Mouse (Mus musculus) CH12.LX (cell line): Measurements from ENCODE around the gene Acvr1c. TPM values are rescaled to one million over a fixed set of nuclear protein-coding genes. Genes with fewer than 3 reads are reported as not detected.
A peak's percentile ranks its signal among the peaks of the same experiment; 100 is the strongest.

Experiments used
- DNase-seq: peaks from one replicate; pipeline ENCODE4 v3.0.0-alpha.2; 2013; ENCODE audit errors: extremely low read depth
- H3K27ac ChIP-seq: 2 replicates; pipeline ENCODE4 v1.5.1; 2012; ENCODE audit warnings: low read depth, mild to moderate bottlenecking, control low read depth, moderate library complexity; ENCODE audit not compliant: insufficient read depth
- H3K27me3 ChIP-seq: replicated peaks from 2 replicates; pipeline ENCODE3; 2012; ENCODE audit warnings: inconsistent platforms
- H3K36me3 ChIP-seq, 2 experiments: replicated peaks in 1 of 2; 2 replicates each; pipeline versions ENCODE3 to v1.6.1; 2012; ENCODE audit warnings: inconsistent platforms in 1 of 2, low read length in 1 of 2, mild to moderate bottlenecking in 1 of 2, mixed read lengths in 1 of 2, moderate library complexity in 1 of 2; ENCODE audit not compliant: control insufficient read depth in 1 of 2, insufficient read depth in 1 of 2
- H3K4me1 ChIP-seq, 2 experiments: 2 replicates each; pipeline ENCODE4 v1.6.1; 2012; ENCODE audit warnings: inconsistent platforms in 1 of 2, moderate library complexity in 1 of 2; ENCODE audit not compliant: insufficient read depth in 2 of 2, control insufficient read depth in 1 of 2
- H3K4me2 ChIP-seq: 2 replicates; pipeline ENCODE4 v1.6.1; 2012; ENCODE audit warnings: low read depth, mild to moderate bottlenecking, control low read depth; ENCODE audit not compliant: poor library complexity, insufficient read depth, severe bottlenecking
- H3K4me3 ChIP-seq, 3 experiments: fragments of 150-350 bp in 1 of 3; sonication (generic) in 1 of 3; replicated peaks in 1 of 3; 2 replicates each; pipeline versions ENCODE3 to v1.5.1; 2011 to 2012; ENCODE audit warnings: low read depth in 2 of 3, low read length in 2 of 3, mild to moderate bottlenecking in 2 of 3, moderate library complexity in 2 of 3, control low read depth in 1 of 3, improper control_type of control experiment in 1 of 3, inconsistent platforms in 1 of 3, mixed read lengths in 1 of 3; ENCODE audit not compliant: poor library complexity in 1 of 3
- H3K79me2 ChIP-seq: replicated peaks from 2 replicates; pipeline ENCODE4 v1.6.1; 2012; ENCODE audit warnings: mild to moderate bottlenecking, moderate library complexity; ENCODE audit not compliant: control insufficient read depth, poor library complexity, insufficient read depth, severe bottlenecking; ENCODE audit errors: extremely low read depth
- H3K9ac ChIP-seq: 2 replicates; pipeline ENCODE4 v1.6.1; 2012; ENCODE audit warnings: low read depth, mild to moderate bottlenecking, control low read depth, moderate library complexity; ENCODE audit not compliant: insufficient read depth
- H3K9me3 ChIP-seq: replicated peaks from 2 replicates; pipeline ENCODE3; 2012; ENCODE audit warnings: low read length, inconsistent platforms, mixed read lengths
- BHLHE40 ChIP-seq: IDR thresholded peaks from 2 replicates; pipeline ENCODE4 v1.6.1; 2011; ENCODE audit warnings: mild to moderate bottlenecking, low read depth, low read length, improper control_type of control experiment
- CTCF ChIP-seq, 2 experiments: IDR thresholded peaks in 1 of 2; conservative IDR thresholded peaks in 1 of 2; 2 replicates each; pipeline ENCODE4 v1.5.1; 2011 to 2012; ENCODE audit warnings: low read depth in 2 of 2, low read length in 2 of 2, improper control_type of control experiment in 1 of 2, inconsistent platforms in 1 of 2, mild to moderate bottlenecking in 1 of 2, moderate library complexity in 1 of 2
- E2F4 ChIP-seq: IDR thresholded peaks from 2 replicates; pipeline ENCODE4 v1.6.1; 2011; ENCODE audit warnings: low read depth, low read length, improper control_type of control experiment; ENCODE audit not compliant: insufficient replicate concordance
- ELF1 ChIP-seq: IDR thresholded peaks from 2 replicates; pipeline ENCODE4 v1.6.1; 2014; ENCODE audit warnings: low read depth, mild to moderate bottlenecking, inconsistent platforms, low read length, improper control_type of control experiment
- EP300 ChIP-seq: IDR thresholded peaks from 2 replicates; pipeline ENCODE4 v1.6.1; 2011; ENCODE audit warnings: low read length, improper control_type of control experiment
- ETS1 ChIP-seq: conservative IDR thresholded peaks from 2 replicates; pipeline ENCODE4 v1.6.1; 2012; ENCODE audit warnings: low read depth, mild to moderate bottlenecking, inconsistent platforms, low read length, improper control_type of control experiment, moderate library complexity
- IRF4 ChIP-seq: IDR thresholded peaks from 2 replicates; pipeline ENCODE4 v1.6.1; 2014; ENCODE audit warnings: low read depth, mild to moderate bottlenecking, inconsistent platforms, low read length, improper control_type of control experiment
- JUN ChIP-seq: IDR thresholded peaks from 2 replicates; pipeline ENCODE4 v1.6.1; 2011; ENCODE audit warnings: low read depth, mild to moderate bottlenecking, low read length, improper control_type of control experiment, moderate library complexity; ENCODE audit not compliant: insufficient read depth
- JUND ChIP-seq: conservative IDR thresholded peaks from 2 replicates; pipeline ENCODE4 v1.6.1; 2011; ENCODE audit warnings: low read depth, low read length, improper control_type of control experiment
- KAT2A ChIP-seq: IDR thresholded peaks from 2 replicates; pipeline ENCODE4 v1.6.1; 2012; ENCODE audit warnings: low read length, improper control_type of control experiment, inconsistent platforms; ENCODE audit not compliant: insufficient replicate concordance
- MAZ ChIP-seq: IDR thresholded peaks from 2 replicates; pipeline ENCODE4 v1.6.1; 2012; ENCODE audit warnings: low read depth, mild to moderate bottlenecking, inconsistent platforms, low read length, improper control_type of control experiment, moderate library complexity
- MEF2A ChIP-seq: IDR thresholded peaks from 2 replicates; pipeline ENCODE4 v1.6.1; 2014; ENCODE audit warnings: low read depth, mild to moderate bottlenecking, inconsistent platforms, low read length, improper control_type of control experiment, borderline replicate concordance
- MXI1 ChIP-seq: IDR thresholded peaks from 2 replicates; pipeline ENCODE4 v1.6.1; 2011; ENCODE audit warnings: mild to moderate bottlenecking, low read depth, low read length, improper control_type of control experiment
- MYC ChIP-seq: IDR thresholded peaks from 2 replicates; pipeline ENCODE4 v1.6.1; 2011; ENCODE audit warnings: low read depth, mild to moderate bottlenecking, improper control_type of control experiment, low read length
- NELFE ChIP-seq: IDR thresholded peaks from 2 replicates; pipeline ENCODE4 v1.6.1; 2011; ENCODE audit warnings: low read depth, low read length, improper control_type of control experiment
- POLR2A ChIP-seq: IDR thresholded peaks from 2 replicates; pipeline ENCODE4 v1.6.1; 2011; ENCODE audit warnings: low read depth, mild to moderate bottlenecking, improper control_type of control experiment, low read length
- POLR2AphosphoS2 ChIP-seq: IDR thresholded peaks from 2 replicates; pipeline ENCODE4 v1.6.1; 2011; ENCODE audit warnings: low read depth, low read length, improper control_type of control experiment
- SMC3 ChIP-seq: IDR thresholded peaks from 2 replicates; pipeline ENCODE4 v1.6.1; 2011; ENCODE audit warnings: low read depth, low read length, improper control_type of control experiment
- USF1 ChIP-seq: IDR thresholded peaks from 2 replicates; pipeline ENCODE4 v1.6.1; 2014; ENCODE audit warnings: low read depth, mild to moderate bottlenecking, inconsistent platforms, low read length, improper control_type of control experiment
- USF2 ChIP-seq: conservative IDR thresholded peaks from 2 replicates; pipeline ENCODE4 v1.6.1; 2011; ENCODE audit warnings: low read depth, low read length, improper control_type of control experiment
- ZC3H11A ChIP-seq: IDR thresholded peaks from 2 replicates; pipeline ENCODE4 v1.6.1; 2012; ENCODE audit warnings: low read depth, mild to moderate bottlenecking, inconsistent platforms, low read length, improper control_type of control experiment
- ZMIZ1 ChIP-seq: IDR thresholded peaks from 2 replicates; pipeline ENCODE4 v1.6.1; 2012; ENCODE audit warnings: low read depth, mild to moderate bottlenecking, inconsistent platforms, low read length, improper control_type of control experiment
- ZNF384 ChIP-seq: IDR thresholded peaks from 2 replicates; pipeline ENCODE4 v1.6.1; 2012; ENCODE audit warnings: low read depth, low read length, improper control_type of control experiment, inconsistent platforms
- dilution Hi-C: fragments of 300-500 bp; cut with MboI; formaldehyde crosslinking; loops from 2 replicates; pipeline ENCODE4 v1.14.3; 2020; ENCODE audit warnings: low sequenced_read_pairs; ENCODE audit not compliant: extremely low pct_unique_long_range_greater_than_20kb, extremely low pct_ligation_motif_present
- in situ Hi-C: fragments of 300-500 bp; cut with MboI; formaldehyde crosslinking; loops from 3 replicates; pipeline ENCODE4 v1.14.3; 2019; ENCODE audit warnings: low sequenced_read_pairs, low pct_ligation_motif_present, low pct_unique_long_range_greater_than_20kb, mixed read lengths
- polyA plus RNA-seq: library from polyadenylated mRNA; unstranded; fragments of >175 nt; gene quantifications from 2 replicates; pipeline ENCODE4 v1.2.1, GENCODE M21; 2012; ENCODE audit warnings: low read depth; ENCODE audit not compliant: insufficient read length
- total RNA-seq, 2 experiments: library from RNA; depleted of rRNA; stranded (reverse); fragments of 300-350 nt in 1 of 2; fragments of >200 nt in 1 of 2; gene quantifications; 2 replicates each; pipeline ENCODE4 v1.2.3; 2012 to 2014

The Acvr1c gene
- total and polyA plus RNA-seq, 3 experiments: 0.03 to 0.21 TPM; not detected in 1

DNA sequence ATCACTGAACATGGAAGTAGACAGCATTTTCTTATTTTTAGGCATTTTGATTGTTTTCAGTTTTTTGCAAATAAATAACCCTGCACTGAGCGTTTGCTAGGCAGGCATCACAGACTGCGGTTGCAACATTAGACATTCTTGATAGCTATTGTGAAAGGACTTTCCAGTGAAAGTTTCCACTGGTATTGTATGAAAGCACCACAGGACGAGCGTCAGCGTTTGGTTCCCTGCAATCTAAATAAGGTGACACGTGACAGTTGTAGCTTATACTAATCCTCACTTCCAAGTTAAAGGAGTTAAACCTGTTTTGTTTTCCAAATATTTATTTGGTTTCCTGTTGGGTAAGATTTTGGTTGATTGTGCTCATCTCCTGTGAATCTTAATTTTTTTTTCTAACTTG is 34.4 kb downstream of the Acvr1c start:
- dilution Hi-C loops: no loop called here

DNA sequence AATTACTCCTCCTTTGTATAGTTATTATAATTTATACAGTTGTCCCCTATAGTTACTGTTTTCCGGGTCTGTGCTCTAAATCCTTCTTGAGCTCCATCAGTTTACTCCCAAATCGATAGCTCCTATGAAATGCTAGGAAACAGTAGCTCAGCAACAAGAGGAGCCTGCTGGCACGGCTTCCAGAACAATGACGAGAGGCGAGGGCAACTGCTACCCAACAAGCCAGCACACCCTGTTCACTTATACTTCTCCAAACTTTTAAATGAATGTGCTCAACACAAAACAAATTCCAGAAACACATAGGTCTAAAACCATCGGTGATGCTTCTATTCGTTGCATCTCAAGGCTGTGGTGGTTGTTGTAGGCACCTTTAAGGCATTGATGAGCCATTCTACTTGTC is 41.5 kb downstream of the Acvr1c start:
- Histone ChIP-seq H3K27me3 (no peaks in the 10 kb centered on the region), H3K79me2 (no peaks in the 10 kb centered on the region), H3K9ac (no peak overlapping the region), H3K27ac (no peak overlapping the region), H3K36me3 (no peaks in the 10 kb centered on the region), H3K4me2 (no peak overlapping the region), H3K4me1 (no peaks in the 10 kb centered on the region), H3K9me3 (no peaks in the 10 kb centered on the region), H3K4me3 (no peak overlapping the region)
- TF ChIP-seq MXI1: no peak
- no peak for TF ChIP-seq POLR2A
- no peak for TF ChIP-seq USF1
- TF ChIP-seq E2F4: no peak
- TF ChIP-seq ZMIZ1: no peak
- no peak for TF ChIP-seq POLR2AphosphoS2
- no peak for TF ChIP-seq MEF2A
- TF ChIP-seq BHLHE40: no peak
- no peak for TF ChIP-seq ZC3H11A
- TF ChIP-seq KAT2A: no peak
- no peak for DNase-seq
- in situ Hi-C loops (loop anchor here (25.0 kb wide), 1 partner anchor 279 kb away; no protein-coding TSS in a partner anchor), dilution Hi-C loops (no loop called here)

More for the DNA sequence above, 34.4 kb downstream of the Acvr1c start:
- Histone ChIP-seq H3K9me3 (no peaks in the 10 kb centered on the region), H3K79me2 (no peaks in the 10 kb centered on the region), H3K4me2 (no peak overlapping the region), H3K27ac (no peak overlapping the region), H3K27me3 (no peaks in the 10 kb centered on the region), H3K4me3 (no peak overlapping the region), H3K4me1 (no peaks in the 10 kb centered on the region), H3K36me3 (no peaks in the 10 kb centered on the region), H3K9ac (no peak overlapping the region)
- no peak for DNase-seq
- TF ChIP-seq USF2 (0 out of 2 replicates have a peak, but pooled peaks have one; percentile 19), EP300 (peak; percentile 46; the same call in 1 of the 2 replicates), MEF2A (no peak), BHLHE40 (peak; percentile 78), POLR2AphosphoS2 (no peak), CTCF (conservative IDR thresholded peaks at IDR 0.05 in 1 of 2, IDR thresholded peaks at IDR 0.05 in 1 of 2; ENCODE audit: low read depth in 2 of 2, low read length in 2 of 2) (no peak), SMC3 (no peak)
- in situ Hi-C loops: loop anchor here (10.0 to 25.0 kb wide), 2 partner anchors 118 to 286 kb away; no protein-coding TSS in a partner anchor

DNA sequence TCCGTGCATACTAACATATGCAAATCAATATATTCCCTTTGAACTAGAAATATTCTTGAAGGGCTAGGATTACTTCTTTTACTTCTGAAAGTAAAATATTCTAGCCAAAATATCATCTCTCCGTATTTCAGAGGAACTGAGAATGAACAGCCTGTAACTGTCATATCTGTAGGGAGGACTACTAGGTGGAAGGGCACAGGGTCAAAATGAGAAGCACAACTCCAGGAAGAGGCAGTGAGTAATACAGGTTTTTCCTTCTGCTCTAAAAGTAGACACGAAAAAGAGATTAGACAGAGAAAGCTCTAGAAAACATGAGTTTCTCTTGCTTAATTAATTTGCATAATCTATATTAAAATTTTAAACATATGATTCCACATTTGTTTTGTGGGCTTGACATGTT is 48.0 kb downstream of the Acvr1c start:
- H3K36me3 ChIP-seq: no peaks in the 10 kb centered on the region
- TF ChIP-seq ETS1: peak; percentile 71
- TF ChIP-seq EP300: peak; percentile 88
- no peak for TF ChIP-seq KAT2A
- peak; percentile 51; the same call in 1 of the 2 replicates for TF ChIP-seq JUN
- no peak; the same call in 1 of the 2 replicates for TF ChIP-seq MAZ
- no peak for TF ChIP-seq USF1
- peak; percentile 59 for TF ChIP-seq BHLHE40
- 0 out of 2 replicates have a peak, but pooled peaks have one; percentile 22 for TF ChIP-seq ZNF384
- no peak for TF ChIP-seq E2F4
- TF ChIP-seq NELFE: no peak
- TF ChIP-seq MEF2A: peak; percentile 85; the same call in 1 of the 2 replicates
- 0 out of 2 replicates have a peak, but pooled peaks have one; percentile 31 for TF ChIP-seq ELF1
- peak; percentile 90 for TF ChIP-seq IRF4
- peak; percentile 70 for TF ChIP-seq JUND
- TF ChIP-seq MYC: 0 out of 2 replicates have a peak, but pooled peaks have one; percentile 17
- dilution Hi-C loops (no loop called here), in situ Hi-C loops (loop anchor here (25.0 kb wide), 1 partner anchor 272 kb away; no protein-coding TSS in a partner anchor)
- no peak overlapping the region for H3K27ac ChIP-seq
- DNase-seq: peak; percentile 70
- H3K9me3 ChIP-seq: no peaks in the 10 kb centered on the region
- no peak overlapping the region for H3K4me3 ChIP-seq
- no peak overlapping the region; the same call in 1 of the 2 replicates for H3K4me2 ChIP-seq
- no peaks in the 10 kb centered on the region for H3K79me2 ChIP-seq
- H3K27me3 ChIP-seq: no peaks in the 10 kb centered on the region
- peaks cover 0 to 10% of the 10 kb centered on the region in 2 experiments; a peak in 2 of 4 replicates for H3K4me1 ChIP-seq
- H3K9ac ChIP-seq: no peak overlapping the region
